Mouse (Mus musculus) small intestine, adult 2 months (tissue): ENCODE results near the gene Dtd1. TPM values are rescaled to one million over a fixed set of nuclear protein-coding genes. Genes with fewer than 3 reads are reported as not detected.

Experiments
- H3K27ac ChIP-seq: fragments of 200-500 bp; 2 replicates; pipeline ENCODE4 v1.5.1; 2012; ENCODE audit warnings: low read depth, low read length, control low read depth, inconsistent platforms; ENCODE audit not compliant: insufficient read depth
- H3K27me3 ChIP-seq: fragments of 200-500 bp; 2 replicates; pipeline ENCODE4 v1.6.1; 2012; ENCODE audit warnings: mild to moderate bottlenecking, moderate library complexity, low read length, inconsistent platforms; ENCODE audit not compliant: control insufficient read depth, insufficient read depth
- H3K36me3 ChIP-seq: fragments of 200-500 bp; 2 replicates; pipeline ENCODE4 v1.6.1; 2012; ENCODE audit warnings: mild to moderate bottlenecking, low read length, control low read depth, inconsistent platforms; ENCODE audit not compliant: control insufficient read depth, insufficient read depth
- H3K4me1 ChIP-seq: fragments of 200-500 bp; 2 replicates; pipeline ENCODE4 v1.6.1; 2012; ENCODE audit warnings: low read length, inconsistent platforms, mixed read lengths; ENCODE audit not compliant: control insufficient read depth, insufficient read depth, insufficient read length
- H3K4me3 ChIP-seq: fragments of 200-500 bp; 2 replicates; pipeline ENCODE4 v1.5.1; 2012; ENCODE audit warnings: low read depth, mild to moderate bottlenecking, control low read depth, inconsistent platforms, low read length, moderate library complexity
- CTCF ChIP-seq: fragments of 200-500 bp; IDR thresholded peaks from 2 replicates; pipeline ENCODE4 v1.5.1; 2012; ENCODE audit warnings: low read depth, mild to moderate bottlenecking, control low read depth, inconsistent platforms, low read length, moderate library complexity, mixed read lengths; ENCODE audit not compliant: insufficient replicate concordance, insufficient read length; ENCODE audit errors: extremely low read depth
- POLR2A ChIP-seq: fragments of 200-500 bp; IDR thresholded peaks from 2 replicates; pipeline ENCODE4 v1.6.1; 2012; ENCODE audit warnings: low read depth, mild to moderate bottlenecking, control low read depth, inconsistent platforms, low read length, moderate library complexity
- WGBS: fragments of 180-500 bp; shearing (Covaris S2); methylation state at CpG from one replicate; pipeline ENCODE4 v1.1.7; 2018; 5-methylcytosine and 5-hydroxymethylcytosine counted together
- polyA plus RNA-seq: library from polyadenylated mRNA; depleted of rRNA; stranded (reverse); fragments of >200 nt; gene quantifications from 2 replicates; pipeline ENCODE4 v1.2.3, GENCODE M21; 2012

The Dtd1 gene
- polyA plus RNA-seq, 1 experiment: 3.8 TPM

DNA sequence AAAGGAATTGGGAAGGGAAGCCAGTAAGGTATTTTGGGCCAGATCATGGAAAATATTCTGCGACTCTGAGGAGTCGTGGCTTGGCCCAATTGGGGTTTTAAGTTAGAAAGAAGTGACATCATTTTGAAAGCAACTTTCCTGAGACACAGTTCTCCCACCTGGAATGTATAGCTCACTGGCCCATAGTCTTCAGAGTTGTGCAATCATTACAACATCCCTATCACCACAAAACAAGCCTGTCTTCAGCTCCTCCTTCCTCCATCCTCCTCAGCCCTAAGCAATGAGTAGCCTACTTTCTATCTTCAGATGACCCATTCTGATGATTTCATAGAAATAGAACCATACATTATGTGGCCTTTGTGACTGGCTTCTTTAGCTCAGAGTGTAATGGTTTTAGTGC lies 130.1 kb downstream of the Dtd1 start:
- Histone ChIP-seq H3K4me3 (no peak overlapping the region), H3K27ac (no peak overlapping the region), H3K4me1 (no peaks in the 10 kb centered on the region), H3K27me3 (no peaks in the 10 kb centered on the region), H3K36me3 (no peaks in the 10 kb centered on the region)
- WGBS: 90% methylated on average over 2 of the region's 2 CpGs
- TF ChIP-seq CTCF: no peak
- TF ChIP-seq POLR2A: no peak

DNA sequence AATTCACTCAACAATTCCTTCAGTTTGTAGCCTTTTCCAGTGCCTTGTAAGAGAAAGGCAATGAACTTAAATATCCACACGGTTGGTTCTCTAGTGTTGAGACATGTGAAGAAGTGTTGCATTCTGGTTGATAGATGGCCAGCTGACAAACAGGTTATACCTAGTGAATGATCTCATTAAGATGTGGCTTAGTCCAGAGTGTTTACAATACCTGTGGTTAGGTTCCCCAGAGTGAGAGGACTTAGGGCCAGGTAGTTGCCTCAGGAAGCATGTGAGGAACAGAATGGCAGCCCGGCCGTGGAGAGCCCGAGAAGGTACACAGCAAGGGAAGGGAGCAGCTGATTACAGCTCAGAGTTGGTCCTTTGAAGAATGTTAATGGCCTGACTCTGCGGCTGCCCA lies 138.5 kb downstream of the Dtd1 start:
- Histone ChIP-seq H3K4me3 (no peak overlapping the region), H3K27ac (no peak overlapping the region), H3K36me3 (no peaks in the 10 kb centered on the region), H3K4me1 (no peaks in the 10 kb centered on the region; the same call in 1 of the 2 replicates), H3K27me3 (no peaks in the 10 kb centered on the region)
- TF ChIP-seq CTCF (no peak), POLR2A (no peak)
- WGBS: 82% methylated on average over 5 of the region's 5 CpGs

DNA sequence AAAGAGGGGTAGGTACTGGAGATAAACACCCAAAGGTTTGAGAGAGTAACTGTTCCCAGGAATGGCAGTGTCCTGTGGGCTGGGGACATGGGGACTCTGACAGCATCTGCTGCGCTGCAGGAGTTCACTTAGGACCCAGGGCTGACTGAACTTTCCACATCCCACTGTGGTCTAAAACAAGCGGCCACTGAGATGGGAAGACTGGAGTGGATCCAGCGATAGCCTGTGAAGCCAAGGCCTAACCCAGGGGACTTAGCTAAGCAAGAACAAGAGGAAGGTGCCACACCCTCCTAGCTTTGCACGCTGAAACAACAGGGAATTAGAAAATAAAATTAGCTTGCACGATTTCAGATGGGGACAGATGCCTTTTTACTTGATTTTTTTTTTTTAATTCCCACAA lies 138.9 kb downstream of the Dtd1 start:
- TF ChIP-seq CTCF (no peak), POLR2A (no peak)
- Histone ChIP-seq H3K4me3 (no peak overlapping the region), H3K27me3 (no peaks in the 10 kb centered on the region), H3K27ac (no peak overlapping the region), H3K36me3 (no peaks in the 10 kb centered on the region), H3K4me1 (no peaks in the 10 kb centered on the region; the same call in 1 of the 2 replicates)
- 77% methylated on average over 5 of the region's 5 CpGs for WGBS

DNA sequence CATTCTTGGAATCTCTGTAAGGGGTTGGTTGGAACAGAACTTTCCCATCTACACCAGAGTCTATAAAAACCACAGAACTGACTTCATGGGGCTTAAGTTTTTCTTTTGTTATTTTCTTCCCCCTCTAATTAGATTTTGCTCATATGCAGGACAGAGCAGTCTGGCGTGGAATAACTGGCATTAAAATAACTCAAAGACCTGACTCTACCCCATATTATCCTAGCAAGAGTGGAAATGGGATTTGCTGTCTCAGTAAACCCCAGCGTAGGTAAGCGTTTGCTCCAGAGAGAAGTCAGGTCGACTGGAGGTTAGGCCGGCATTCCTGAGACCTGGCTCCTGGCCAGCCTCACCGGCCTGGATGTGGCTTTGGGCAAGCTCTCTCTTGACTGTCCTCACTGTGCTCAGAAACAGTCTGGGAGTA lies 140.9 kb downstream of the Dtd1 start:
- Histone ChIP-seq H3K36me3 (no peaks in the 10 kb centered on the region), H3K4me1 (no peaks in the 10 kb centered on the region; the same call in 1 of the 2 replicates), H3K4me3 (no peak overlapping the region), H3K27me3 (no peaks in the 10 kb centered on the region), H3K27ac (no peak overlapping the region)
- whole genome bisulfite sequencing: 63% methylated on average over 6 of the region's 6 CpGs
- TF ChIP-seq POLR2A (no peak), CTCF (no peak)

DNA sequence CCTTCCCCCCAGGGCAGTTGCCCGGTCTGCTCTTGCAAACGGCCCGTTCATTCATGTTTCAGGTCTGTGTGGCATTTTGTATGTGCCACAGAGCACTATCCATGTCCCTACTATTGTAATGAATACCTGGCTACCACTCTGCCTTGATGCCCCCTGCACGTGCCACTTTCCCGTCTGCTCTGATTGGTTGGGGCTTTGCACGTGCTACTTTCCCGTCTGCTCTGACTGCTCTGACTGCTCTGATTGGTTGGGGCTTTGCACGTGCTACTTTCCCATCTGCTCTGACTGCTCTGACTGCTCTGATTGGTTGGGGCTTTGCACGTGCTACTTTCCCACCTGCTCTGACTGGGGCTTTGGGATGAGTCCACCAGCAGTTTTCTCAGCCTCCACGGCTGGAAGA lies 142.3 kb downstream of the Dtd1 start:
- 86% methylated on average over 10 of the region's 10 CpGs for WGBS
- Histone ChIP-seq H3K36me3 (no peaks in the 10 kb centered on the region), H3K27me3 (no peaks in the 10 kb centered on the region), H3K27ac (no peak overlapping the region), H3K4me3 (no peak overlapping the region), H3K4me1 (no peaks in the 10 kb centered on the region; the same call in 1 of the 2 replicates)
- TF ChIP-seq POLR2A (no peak), CTCF (no peak)

DNA sequence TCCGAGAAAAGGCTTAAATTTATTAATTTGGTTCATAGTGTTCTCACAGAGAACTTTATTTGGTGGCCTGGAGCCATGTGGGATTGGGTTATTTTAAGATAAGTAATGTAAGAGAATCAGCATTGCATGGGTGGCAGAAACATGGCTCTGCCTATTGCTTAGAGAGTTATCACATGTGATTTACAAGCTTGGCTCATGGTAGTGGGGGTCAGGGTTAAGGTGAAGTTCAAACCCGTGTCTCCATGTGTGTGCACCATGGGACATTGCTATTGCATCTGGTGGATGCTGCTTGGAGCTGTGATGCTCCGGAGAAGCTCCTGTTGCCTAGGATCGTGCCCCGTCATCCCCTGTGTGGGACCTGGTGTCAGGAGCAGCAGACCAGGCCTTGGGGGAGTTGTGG lies 143.6 kb downstream of the Dtd1 start:
- no peak overlapping the region for H3K27ac ChIP-seq
- H3K27me3 ChIP-seq: no peaks in the 10 kb centered on the region
- no peak overlapping the region for H3K4me3 ChIP-seq
- H3K4me1 ChIP-seq: no peaks in the 10 kb centered on the region; the same call in 1 of the 2 replicates
- WGBS: 89% methylated on average over 5 of the region's 5 CpGs
- TF ChIP-seq CTCF: no peak
- no peak for TF ChIP-seq POLR2A
- H3K36me3 ChIP-seq: no peaks in the 10 kb centered on the region

DNA sequence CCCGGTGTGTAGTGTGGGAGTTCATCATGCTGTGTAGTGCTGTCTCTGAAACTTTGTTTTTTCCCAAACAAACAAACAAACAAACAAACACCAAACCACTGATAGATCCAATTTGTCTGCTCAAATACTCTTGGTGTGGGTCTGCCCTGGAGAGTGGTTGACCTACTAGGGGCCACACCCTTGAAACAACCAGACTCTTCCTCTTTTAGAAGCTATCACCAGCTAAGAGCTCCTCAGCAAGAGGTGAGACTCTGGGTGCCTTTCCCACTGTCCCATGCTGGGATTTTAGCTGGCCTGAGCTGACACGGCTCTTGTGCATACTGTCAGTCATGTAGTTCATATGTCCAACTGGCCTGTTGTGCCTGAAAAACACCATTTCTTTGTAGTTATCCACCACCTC lies 145.6 kb downstream of the Dtd1 start:
- no peaks in the 10 kb centered on the region for H3K27me3 ChIP-seq
- H3K4me1 ChIP-seq: no peaks in the 10 kb centered on the region; the same call in 1 of the 2 replicates
- no peak for TF ChIP-seq CTCF
- TF ChIP-seq POLR2A: no peak
- H3K4me3 ChIP-seq: no peak overlapping the region
- WGBS: 98% methylated on average over 2 of the region's 2 CpGs
- no peak overlapping the region for H3K27ac ChIP-seq
- H3K36me3 ChIP-seq: no peaks in the 10 kb centered on the region

DNA sequence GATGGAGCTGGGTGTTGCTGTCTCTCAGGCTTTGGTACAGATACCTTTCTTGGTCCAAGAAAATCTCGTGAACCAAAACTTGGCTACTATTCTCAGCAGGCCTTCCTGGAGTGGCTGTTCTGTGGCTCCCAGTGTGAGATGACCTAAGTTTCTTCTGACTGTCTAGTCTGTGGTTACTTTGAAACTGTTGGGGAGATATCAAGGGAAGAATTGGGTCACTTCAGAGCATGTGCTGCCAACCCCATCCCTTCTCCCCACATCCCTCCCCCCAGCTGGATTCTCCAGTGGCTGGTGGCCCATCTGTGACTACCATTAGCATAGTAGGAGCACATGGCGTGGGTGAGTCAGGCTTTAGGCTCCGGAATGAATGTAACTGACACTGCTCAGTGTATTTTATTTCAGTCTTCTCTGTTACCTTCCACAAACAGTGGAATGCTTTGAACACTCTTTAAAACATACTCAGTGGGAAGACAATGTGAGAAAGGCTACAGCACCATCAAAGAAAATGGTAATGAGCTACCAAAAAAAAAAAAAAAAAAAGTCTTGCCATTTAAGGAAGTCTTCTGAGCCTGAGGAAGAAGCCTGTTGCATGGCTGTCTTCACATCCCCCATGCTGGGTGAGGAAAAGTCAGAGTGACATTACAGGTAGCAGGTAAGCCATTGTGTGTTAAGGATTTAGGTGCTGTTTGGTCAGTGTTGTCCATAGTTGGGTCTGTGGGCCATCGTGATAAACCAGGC lies 146.5 kb downstream of the Dtd1 start:
- H3K27ac ChIP-seq: no peak overlapping the region
- H3K27me3 ChIP-seq: no peaks in the 10 kb centered on the region
- no peaks in the 10 kb centered on the region for H3K4me1 ChIP-seq
- 80% methylated on average over 4 of the region's 4 CpGs for WGBS
- no peak overlapping the region for H3K4me3 ChIP-seq
- TF ChIP-seq POLR2A (no peak), CTCF (no peak)
- no peaks in the 10 kb centered on the region for H3K36me3 ChIP-seq
